Mouse (Mus musculus): ENCODE results near the gene Aldh1l1. TPM values are rescaled to one million over a fixed set of nuclear protein-coding genes. Genes with fewer than 3 reads are reported as not detected.

The Aldh1l1 gene
- polyA plus RNA-seq, 1 experiment from 2014 or later = 6.5 TPM

GRCm38 (mm10) chr6:90597592-90597991 lies 111.4 kb downstream of the Aldh1l1 start:
- Histone ChIP-seq H3K9ac (ENCODE audit: low read length) (no peak overlapping the region), H3K36me3 (ENCODE audit: control insufficient read depth, insufficient read depth) (no peaks in the 10 kb centered on the region), H3K27me3 (ENCODE audit: control insufficient read depth, insufficient read depth, low read length) (no peaks in the 10 kb centered on the region; the same call in 1 of the 2 replicates), H3K27ac (ENCODE audit: low read length) (no peak overlapping the region), H3K4me3 (ENCODE audit: low read length) (no peak overlapping the region), H3K9me3 (replicated peaks; ENCODE audit: control insufficient read depth, low read length) (0 out of 2 replicates have a peak, but pooled peaks cover 2% of the 10 kb centered on the region), H3K4me2 (ENCODE audit: low read depth, low read length) (no peak overlapping the region), H3K4me1 (ENCODE audit: control insufficient read depth, insufficient read depth, low read length) (peaks cover 20% of the 10 kb centered on the region)
- no peak for ATAC-seq (replicated peaks; ENCODE audit: extremely low read depth, insufficient read depth, low FRiP score)
- WGBS = 61% methylated on average over 2 of the region's 2 CpGs

GRCm38 (mm10) chr6:90598197-90598596 lies 112.0 kb downstream of the Aldh1l1 start:
- H3K4me2 ChIP-seq (ENCODE audit: low read depth, low read length) = no peak overlapping the region
- no peak overlapping the region for H3K9ac ChIP-seq (ENCODE audit: low read length)
- ATAC-seq (replicated peaks; ENCODE audit: extremely low read depth, insufficient read depth, low FRiP score) = no peak
- WGBS = 66% methylated on average over 6 of the region's 6 CpGs
- no peaks in the 10 kb centered on the region for H3K36me3 ChIP-seq (ENCODE audit: control insufficient read depth, insufficient read depth)
- 0 out of 2 replicates have a peak, but pooled peaks cover 2% of the 10 kb centered on the region for H3K9me3 ChIP-seq (replicated peaks; ENCODE audit: control insufficient read depth, low read length)
- no peak overlapping the region for H3K27ac ChIP-seq (ENCODE audit: low read length)
- H3K4me1 ChIP-seq (ENCODE audit: control insufficient read depth, insufficient read depth, low read length) = peaks cover 20% of the 10 kb centered on the region
- H3K27me3 ChIP-seq (ENCODE audit: control insufficient read depth, insufficient read depth, low read length) = no peaks in the 10 kb centered on the region; the same call in 1 of the 2 replicates
- H3K4me3 ChIP-seq (ENCODE audit: low read length) = no peak overlapping the region

DNA sequence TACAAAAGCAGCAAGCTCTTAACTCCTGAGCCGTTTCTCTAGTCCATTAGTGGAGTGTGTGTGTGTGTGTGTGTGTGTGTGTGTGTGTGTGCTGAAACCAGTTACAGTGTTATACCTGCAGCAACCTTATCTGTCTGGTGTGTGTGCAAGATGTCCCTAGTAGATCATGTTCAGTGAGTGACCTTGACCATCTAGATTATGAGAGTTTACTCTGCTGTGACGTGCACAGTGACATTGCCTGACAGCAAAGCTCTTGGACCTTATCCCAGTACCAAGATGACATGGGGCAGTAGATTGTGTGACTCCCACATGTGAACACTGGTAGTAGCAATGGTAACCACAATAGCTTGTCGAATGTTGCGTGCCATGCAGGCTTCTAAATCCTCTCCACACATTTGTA lies 114.1 kb downstream of the Aldh1l1 start:
- Histone ChIP-seq H3K4me3 (ENCODE audit: low read length) (no peak overlapping the region), H3K4me1 (ENCODE audit: control insufficient read depth, insufficient read depth, low read length) (peaks cover 24% of the 10 kb centered on the region), H3K27me3 (ENCODE audit: control insufficient read depth, insufficient read depth, low read length) (no peaks in the 10 kb centered on the region; the same call in 1 of the 2 replicates), H3K9me3 (replicated peaks; ENCODE audit: control insufficient read depth, low read length) (0 out of 2 replicates have a peak, but pooled peaks cover 2% of the 10 kb centered on the region), H3K27ac (ENCODE audit: low read length) (no peak overlapping the region), H3K4me2 (ENCODE audit: low read depth, low read length) (no peak overlapping the region), H3K9ac (ENCODE audit: low read length) (no peak overlapping the region), H3K36me3 (ENCODE audit: control insufficient read depth, insufficient read depth) (no peaks in the 10 kb centered on the region)
- ATAC-seq (replicated peaks; ENCODE audit: extremely low read depth, insufficient read depth, low FRiP score) = no peak
- 64% methylated on average over 4 of the region's 4 CpGs for WGBS

GRCm38 (mm10) chr6:90601736-90602135 lies 115.5 kb downstream of the Aldh1l1 start:
- no peak overlapping the region for H3K4me2 ChIP-seq (ENCODE audit: low read depth, low read length)
- WGBS = 34% methylated on average over 7 of the region's 7 CpGs
- peaks cover 30% of the 10 kb centered on the region for H3K4me1 ChIP-seq (ENCODE audit: control insufficient read depth, insufficient read depth, low read length)
- H3K36me3 ChIP-seq (ENCODE audit: control insufficient read depth, insufficient read depth) = no peaks in the 10 kb centered on the region
- peaks cover 3% of the 10 kb centered on the region; the same call in 1 of the 2 replicates for H3K27me3 ChIP-seq (ENCODE audit: control insufficient read depth, insufficient read depth, low read length)
- H3K9me3 ChIP-seq (replicated peaks; ENCODE audit: control insufficient read depth, low read length) = no peaks in the 10 kb centered on the region
- no peak overlapping the region for H3K4me3 ChIP-seq (ENCODE audit: low read length)
- ATAC-seq (replicated peaks; ENCODE audit: extremely low read depth, insufficient read depth, low FRiP score) = no peak
- H3K27ac ChIP-seq (ENCODE audit: low read length) = no peak overlapping the region
- no peak overlapping the region; the same call in 1 of the 2 replicates for H3K9ac ChIP-seq (ENCODE audit: low read length)

- no peaks in the 10 kb centered on the region for H3K36me3 ChIP-seq (ENCODE audit: control insufficient read depth, insufficient read depth)
- H3K4me2 ChIP-seq (ENCODE audit: low read depth, low read length) = no peak overlapping the region
- H3K4me3 ChIP-seq (ENCODE audit: low read length) = no peak overlapping the region
- WGBS = 95% methylated on average over 3 of the region's 3 CpGs
- H3K4me1 ChIP-seq (ENCODE audit: control insufficient read depth, insufficient read depth, low read length) = peaks cover 33% of the 10 kb centered on the region
- H3K27me3 ChIP-seq (ENCODE audit: control insufficient read depth, insufficient read depth, low read length) = peaks cover 3% of the 10 kb centered on the region; the same call in 1 of the 2 replicates
- no peak for ATAC-seq (replicated peaks; ENCODE audit: extremely low read depth, insufficient read depth, low FRiP score)
- H3K9ac ChIP-seq (ENCODE audit: low read length) = no peak overlapping the region
- H3K9me3 ChIP-seq (replicated peaks; ENCODE audit: control insufficient read depth, low read length) = no peaks in the 10 kb centered on the region
- no peak overlapping the region for H3K27ac ChIP-seq (ENCODE audit: low read length)
Measured at GRCm38 (mm10) chr6:90602304-90602703, 116.1 kb downstream of the Aldh1l1 start.

DNA sequence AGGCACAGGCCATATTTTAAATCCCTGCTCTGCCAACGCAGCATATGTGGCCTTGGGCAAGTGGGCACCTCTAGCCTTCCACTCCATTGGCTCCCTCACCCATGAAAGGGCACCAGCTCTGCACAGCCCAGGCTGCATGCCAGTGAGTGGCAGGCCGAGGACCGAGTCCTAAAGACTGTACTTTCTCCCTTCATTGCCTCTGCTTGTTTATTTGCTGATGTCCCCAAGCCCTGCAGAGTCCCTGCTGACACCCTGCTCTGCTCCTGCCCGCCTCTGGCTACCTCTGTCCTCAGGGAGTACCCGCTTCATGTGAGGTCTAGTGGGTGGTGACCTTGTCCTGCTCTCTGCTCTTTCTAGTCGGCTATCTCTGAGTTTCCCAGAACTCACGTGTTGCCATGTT lies 116.9 kb downstream of the Aldh1l1 start:
- Histone ChIP-seq H3K9ac (ENCODE audit: low read length) (no peak overlapping the region), H3K36me3 (ENCODE audit: control insufficient read depth, insufficient read depth) (no peaks in the 10 kb centered on the region), H3K9me3 (replicated peaks; ENCODE audit: control insufficient read depth, low read length) (no peaks in the 10 kb centered on the region), H3K4me1 (ENCODE audit: control insufficient read depth, insufficient read depth, low read length) (peaks cover 36% of the 10 kb centered on the region), H3K27me3 (ENCODE audit: control insufficient read depth, insufficient read depth, low read length) (peaks cover 3% of the 10 kb centered on the region; the same call in 1 of the 2 replicates), H3K27ac (ENCODE audit: low read length) (no peak overlapping the region), H3K4me2 (ENCODE audit: low read depth, low read length) (no peak overlapping the region), H3K4me3 (ENCODE audit: low read length) (no peak overlapping the region)
- no peak for ATAC-seq (replicated peaks; ENCODE audit: extremely low read depth, insufficient read depth, low FRiP score)
- 63% methylated on average over 7 of the region's 7 CpGs for WGBS

GRCm38 (mm10) chr6:90604130-90604529 lies 117.9 kb downstream of the Aldh1l1 start:
- WGBS = 55% methylated on average over 3 of the region's 3 CpGs
- Histone ChIP-seq H3K4me2 (ENCODE audit: low read depth, low read length) (peak overlapping the region; percentile 76), H3K4me1 (ENCODE audit: control insufficient read depth, insufficient read depth, low read length) (peaks cover 37% of the 10 kb centered on the region), H3K4me3 (ENCODE audit: low read length) (peak overlapping the region; percentile 70), H3K9me3 (replicated peaks; ENCODE audit: control insufficient read depth, low read length) (no peaks in the 10 kb centered on the region), H3K9ac (ENCODE audit: low read length) (no peak overlapping the region), H3K27me3 (ENCODE audit: control insufficient read depth, insufficient read depth, low read length) (peaks cover 3% of the 10 kb centered on the region; the same call in 1 of the 2 replicates), H3K27ac (ENCODE audit: low read length) (peak overlapping the region; percentile 49), H3K36me3 (ENCODE audit: control insufficient read depth, insufficient read depth) (no peaks in the 10 kb centered on the region)
- ATAC-seq (replicated peaks; ENCODE audit: extremely low read depth, insufficient read depth, low FRiP score) = peak; percentile 2; the same call in 1 of the 2 replicates

DNA sequence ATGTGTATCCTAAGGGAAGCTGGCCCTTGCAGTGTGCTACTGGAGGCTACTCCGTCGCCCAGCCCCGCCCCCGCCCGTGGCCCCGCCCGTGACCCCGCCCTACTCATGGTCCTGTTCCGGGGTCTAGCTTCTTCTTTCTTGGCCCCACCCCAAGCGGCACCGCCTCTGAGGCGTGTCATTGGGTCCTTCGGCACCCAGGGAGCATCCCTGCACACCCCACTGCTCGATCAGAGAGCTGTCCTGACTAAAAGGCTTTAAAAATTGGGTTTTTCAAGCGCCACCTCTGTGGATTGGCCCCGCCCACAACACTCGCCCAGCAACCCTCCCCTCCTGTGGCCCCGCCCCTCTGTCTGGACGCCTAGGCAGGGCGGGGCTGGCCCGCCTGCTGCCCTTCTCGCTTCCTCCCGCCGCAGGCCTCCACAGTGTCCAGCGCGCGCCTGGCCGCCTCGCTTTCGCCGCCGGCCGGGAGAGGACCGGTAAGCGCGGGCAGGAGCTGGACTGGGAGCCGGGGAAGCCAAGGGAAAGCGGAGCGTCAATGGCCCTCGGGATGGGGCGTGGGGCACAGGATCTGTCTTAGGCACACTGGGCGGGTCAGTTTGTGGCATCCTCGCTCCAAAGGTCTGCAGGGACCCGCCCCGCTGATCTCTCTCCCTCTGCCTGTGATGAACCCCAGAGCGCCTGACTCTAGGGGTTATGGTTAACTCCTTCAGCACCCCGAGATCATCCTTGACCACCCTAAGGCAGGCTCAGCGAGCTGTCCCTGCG lies 118.5 kb downstream of the Aldh1l1 start, which contains the start of gene Slc41a3:
Slc41a3 (plus strand) TSS at position 193 of the 765 bp plus-strand sequence.
- H3K4me1 ChIP-seq (ENCODE audit: control insufficient read depth, insufficient read depth, low read length) = peaks cover 37% of the 10 kb centered on the region
- H3K9me3 ChIP-seq (replicated peaks; ENCODE audit: control insufficient read depth, low read length) = no peaks in the 10 kb centered on the region
- H3K4me2 ChIP-seq (ENCODE audit: low read depth, low read length) = peak within 1 kb of the TSS; percentile 76
- peak; percentile 93 for ATAC-seq (replicated peaks; ENCODE audit: extremely low read depth, insufficient read depth, low FRiP score)
- no peaks in the 10 kb centered on the region for H3K36me3 ChIP-seq (ENCODE audit: control insufficient read depth, insufficient read depth)
- peak within 1 kb of the TSS; percentile 76 for H3K9ac ChIP-seq (ENCODE audit: low read length)
- 2% methylated on average over 48 of the region's 49 CpGs for whole genome bisulfite sequencing
- peaks cover 3% of the 10 kb centered on the region; the same call in 1 of the 2 replicates for H3K27me3 ChIP-seq (ENCODE audit: control insufficient read depth, insufficient read depth, low read length)
- peak within 1 kb of the TSS; percentile 49 for H3K27ac ChIP-seq (ENCODE audit: low read length)
- peak within 1 kb of the TSS; percentile 70 for H3K4me3 ChIP-seq (ENCODE audit: low read length)

GRCm38 (mm10) chr6:90605298-90605665 lies 119.1 kb downstream of the Aldh1l1 start:
- Histone ChIP-seq H3K9ac (ENCODE audit: low read length) (peak overlapping the region; percentile 76), H3K4me3 (ENCODE audit: low read length) (peak overlapping the region; percentile 70), H3K27ac (ENCODE audit: low read length) (no peak overlapping the region), H3K36me3 (ENCODE audit: control insufficient read depth, insufficient read depth) (no peaks in the 10 kb centered on the region), H3K4me1 (ENCODE audit: control insufficient read depth, insufficient read depth, low read length) (peaks cover 40% of the 10 kb centered on the region), H3K9me3 (replicated peaks; ENCODE audit: control insufficient read depth, low read length) (no peaks in the 10 kb centered on the region), H3K4me2 (ENCODE audit: low read depth, low read length) (peak overlapping the region; percentile 76), H3K27me3 (ENCODE audit: control insufficient read depth, insufficient read depth, low read length) (peaks cover 3% of the 10 kb centered on the region; the same call in 1 of the 2 replicates)
- no peak for ATAC-seq (replicated peaks; ENCODE audit: extremely low read depth, insufficient read depth, low FRiP score)
- WGBS = 5% methylated on average over 5 of the region's 5 CpGs

Measured in heart, embryonic 16.5 days (tissue).